Mouse (Mus musculus) cerebellum, adult 2 months (tissue): ENCODE data around the gene Olfr981. TPM values are rescaled to one million over a fixed set of nuclear protein-coding genes. Genes with fewer than 3 reads are reported as not detected.
"Not testable (repeated sequence)": the region's sequence is repeated elsewhere in the genome, so short reads cannot be mapped to it uniquely, and the experiment has no call there.

Experiments
- DNase-seq, 2 experiments: peaks; one replicate each; pipeline ENCODE4 v3.0.0; 2021
- H3K27ac ChIP-seq: fragments of 200-500 bp; 2 replicates; pipeline ENCODE4 v1.5.1; 2012; ENCODE audit warnings: low read length, control low read depth, inconsistent platforms; ENCODE audit not compliant: insufficient read depth
- H3K27me3 ChIP-seq: fragments of 200-500 bp; 2 replicates; pipeline ENCODE4 v1.6.1; 2012; ENCODE audit warnings: inconsistent platforms, mild to moderate bottlenecking, low read length, moderate library complexity; ENCODE audit not compliant: control insufficient read depth, insufficient read depth
- H3K4me1 ChIP-seq: fragments of 200-500 bp; 2 replicates; pipeline ENCODE4 v1.6.1; 2011; ENCODE audit warnings: low read length; ENCODE audit not compliant: control insufficient read depth, insufficient read depth
- H3K4me3 ChIP-seq: fragments of 200-500 bp; replicated peaks from 2 replicates; pipeline ENCODE3; 2011; ENCODE audit warnings: mild to moderate bottlenecking, low read depth, low read length, control low read depth; ENCODE audit not compliant: insufficient read depth
- CTCF ChIP-seq: fragments of 200-500 bp; IDR thresholded peaks from 2 replicates; pipeline ENCODE4 v1.5.1; 2011; ENCODE audit warnings: low read depth, mild to moderate bottlenecking, control low read depth, low read length, moderate library complexity, borderline replicate concordance; ENCODE audit not compliant: insufficient read depth
- POLR2A ChIP-seq: fragments of 200-500 bp; IDR thresholded peaks from 2 replicates; pipeline ENCODE4 v1.6.1; 2011; ENCODE audit warnings: low read length, control low read depth, borderline replicate concordance; ENCODE audit not compliant: insufficient read depth
- WGBS: fragments of 180-500 bp; shearing (Covaris S2); methylation state at CpG from one replicate; pipeline ENCODE4 v1.1.7; 2018; 5-methylcytosine and 5-hydroxymethylcytosine counted together
- polyA plus RNA-seq: library from polyadenylated mRNA; depleted of rRNA; stranded (reverse); fragments of >200 nt; gene quantifications from 2 replicates; pipeline ENCODE4 v1.2.3, GENCODE M21; 2012; rRNA removed

The Olfr981 gene
- not detected in 2 replicates for polyA plus RNA-seq

- Histone ChIP-seq H3K27me3 (no peaks in the 10 kb centered on the region), H3K4me3 (no peak within 1 kb of the TSS)
- TF ChIP-seq POLR2A, result no peak
- no peak for TF ChIP-seq CTCF
Measured at GRCm38 (mm10) chr9:40021164-40021563, at the start of gene Olfr981. TSS of gene Olfr981 (plus strand) at chr9:40021464.

GRCm38 (mm10) chr9:39976581-39977145 is 44.6 kb upstream of the Olfr981 start:
- H3K27me3 ChIP-seq, DNase-seq, H3K4me3 ChIP-seq, H3K27ac ChIP-seq, H3K4me1 ChIP-seq: not testable (repeated sequence)
- 85% methylated on average over 1 of the region's 1 CpGs for WGBS

More at GRCm38 (mm10) chr9:40021164-40021563, at the start of gene Olfr981:
- Histone ChIP-seq H3K27ac (no peak within 1 kb of the TSS), H3K4me1 (no peaks in the 10 kb centered on the region)
- WGBS, result 75% methylated on average over 2 of the region's 2 CpGs
- DNase-seq, result no peak

DNA sequence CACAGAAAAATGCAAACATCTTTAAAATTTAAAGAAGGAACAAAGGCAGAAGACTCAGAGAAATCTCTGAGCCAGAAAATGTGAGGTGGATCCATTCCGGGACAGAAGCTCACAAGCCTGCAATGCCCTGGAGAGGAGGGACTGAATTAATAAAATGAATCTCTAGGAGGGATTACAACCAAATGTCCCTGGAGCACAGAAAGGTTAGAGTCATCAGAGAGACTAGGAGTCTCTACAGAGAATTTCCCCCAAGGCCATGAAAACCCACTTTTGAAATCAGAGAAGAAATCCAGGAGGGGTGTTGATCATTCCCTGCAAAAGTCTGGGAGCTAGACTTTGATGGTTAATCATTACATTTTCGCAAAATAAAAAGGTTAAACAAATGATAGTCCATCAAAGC is 29.5 kb upstream of the Olfr981 start, which contains the start of gene Olfr978:
Olfr978 (plus strand) TSS at position 301 of the 400 bp plus-strand sequence.
- TF ChIP-seq POLR2A (no peak), CTCF (no peak)
- 80% methylated on average over 2 of the region's 2 CpGs for WGBS
- Histone ChIP-seq H3K27ac (no peak within 1 kb of the TSS), H3K4me1 (no peaks in the 10 kb centered on the region), H3K27me3 (no peaks in the 10 kb centered on the region), H3K4me3 (no peak within 1 kb of the TSS)
- DNase-seq, result no peak

DNA sequence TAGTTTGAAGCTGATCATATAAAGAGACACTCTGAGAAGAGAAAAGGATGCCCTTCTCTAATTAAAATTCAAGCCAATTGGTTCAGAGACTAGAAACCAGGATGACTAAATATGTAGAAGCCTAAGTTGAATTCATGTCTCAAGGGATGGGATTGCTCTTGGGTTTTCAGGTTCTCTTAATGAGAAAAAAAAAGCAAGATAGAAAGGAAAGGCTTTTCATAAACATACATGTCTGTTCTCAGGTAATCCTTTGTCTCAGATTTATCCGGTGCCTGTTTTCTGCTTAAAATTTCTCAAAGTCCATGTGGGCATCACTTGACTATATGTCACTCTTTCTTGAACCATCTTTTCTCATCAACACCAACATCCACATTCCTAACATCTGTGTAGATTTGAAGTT is 17.9 kb upstream of the Olfr981 start, which contains the start of gene Olfr979:
Olfr979 (minus strand) TSS at position 101 of the 400 bp plus-strand sequence.
- no peak for DNase-seq
- WGBS, result 100% methylated on average over 1 of the region's 1 CpGs

GRCm38 (mm10) chr9:40009482-40009881 is 11.8 kb upstream of the Olfr981 start, which contains the start of gene Olfr980:
TSS of gene Olfr980 (minus strand) at chr9:40009582.
- H3K4me3 ChIP-seq, result no peak within 1 kb of the TSS
- no peaks in the 10 kb centered on the region for H3K27me3 ChIP-seq
- no peak for DNase-seq
- H3K27ac ChIP-seq, result no peak within 1 kb of the TSS
- TF ChIP-seq CTCF (no peak), POLR2A (no peak)
- 82% methylated on average over 1 of the region's 1 CpGs for WGBS
- H3K4me1 ChIP-seq, result no peaks in the 10 kb centered on the region

More for the DNA sequence above, 17.9 kb upstream of the Olfr981 start, which contains the start of gene Olfr979:
- no peak within 1 kb of the TSS for H3K27ac ChIP-seq
- H3K27me3 ChIP-seq, result no peaks in the 10 kb centered on the region
- H3K4me1 ChIP-seq, result no peaks in the 10 kb centered on the region
- TF ChIP-seq POLR2A (no peak), CTCF (no peak)
- no peak within 1 kb of the TSS for H3K4me3 ChIP-seq

- H3K27me3 ChIP-seq, result no peaks in the 10 kb centered on the region
- WGBS, result 93% methylated on average over 19 of the region's 19 CpGs
- H3K4me1 ChIP-seq, result no peaks in the 10 kb centered on the region
- DNase-seq, result no peak
- H3K4me3 ChIP-seq, result no peak overlapping the region
- TF ChIP-seq POLR2A (no peak), CTCF (no peak)
- H3K27ac ChIP-seq, result no peak overlapping the region
Measured at GRCm38 (mm10) chr9:40050138-40050537, 28.9 kb downstream of the Olfr981 start.

DNA sequence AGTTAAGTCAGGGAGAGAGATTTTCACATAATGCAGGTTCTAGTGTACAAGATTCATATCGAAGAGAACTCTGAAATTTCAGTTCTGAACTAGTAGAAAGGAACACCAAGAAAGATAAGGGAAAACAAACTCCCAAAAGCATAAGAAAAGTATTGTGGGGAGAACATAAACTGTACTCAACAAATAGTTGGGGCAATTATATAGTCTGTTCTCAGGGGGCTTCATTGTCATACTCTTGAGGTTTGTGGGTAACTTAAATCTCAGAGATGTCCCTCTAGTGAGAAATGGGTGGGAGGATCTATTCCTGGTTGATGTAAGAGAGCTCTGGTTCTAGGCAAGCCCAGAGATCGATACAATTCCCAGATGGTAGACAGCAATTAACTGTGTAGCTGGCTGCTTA is 52.3 kb downstream of the Olfr981 start, which contains the start of gene Olfr982:
Olfr982 (plus strand) TSS at position 301 of the 400 bp plus-strand sequence.
- TF ChIP-seq POLR2A, result no peak
- TF ChIP-seq CTCF, result no peak

More for the DNA sequence above, 52.3 kb downstream of the Olfr981 start, which contains the start of gene Olfr982:
- WGBS, result 89% methylated on average over 2 of the region's 2 CpGs
- Histone ChIP-seq H3K27ac (no peak within 1 kb of the TSS), H3K27me3 (no peaks in the 10 kb centered on the region), H3K4me3 (no peak within 1 kb of the TSS), H3K4me1 (no peaks in the 10 kb centered on the region)
- DNase-seq, result no peak

Other genes starting within 250 kb of the Olfr981 start
- gene Olfr968, start 238.2 kb upstream of the Olfr981 start, polyA plus RNA-seq, result not detected in 2 replicates
- gene Olfr969, start 230.5 kb upstream of the Olfr981 start, polyA plus RNA-seq, result not detected in 2 replicates
- not detected in 2 replicates for gene Olfr970, start 212.6 kb upstream of the Olfr981 start, polyA plus RNA-seq
- gene Olfr971, start 184.6 kb upstream of the Olfr981 start, polyA plus RNA-seq, result not detected in 2 replicates
- not detected in 2 replicates for gene Olfr972, start 155.0 kb upstream of the Olfr981 start, polyA plus RNA-seq
- gene Olfr229, start 114.1 kb upstream of the Olfr981 start, polyA plus RNA-seq, result not detected in 2 replicates
- not detected in 2 replicates for gene Olfr974, start 84.0 kb upstream of the Olfr981 start, polyA plus RNA-seq
- gene Olfr975, start 69.4 kb upstream of the Olfr981 start, polyA plus RNA-seq, result not detected in 2 replicates
- gene Olfr976, start 60.3 kb upstream of the Olfr981 start, polyA plus RNA-seq, result not detected in 2 replicates
- not detected in 2 replicates for gene Olfr978, start 29.4 kb upstream of the Olfr981 start, polyA plus RNA-seq
- not detected in 2 replicates for gene Olfr979, start 18.0 kb upstream of the Olfr981 start, polyA plus RNA-seq
- gene Olfr980, start 11.9 kb upstream of the Olfr981 start, polyA plus RNA-seq, result not detected in 2 replicates
- gene Olfr982, start 52.4 kb downstream of the Olfr981 start, polyA plus RNA-seq, result not detected in 2 replicates
- gene Olfr983, start 72.1 kb downstream of the Olfr981 start, polyA plus RNA-seq, result not detected in 2 replicates
- not detected in 2 replicates for gene Olfr984, start 92.7 kb downstream of the Olfr981 start, polyA plus RNA-seq
- 0.10 TPM in 1 of 2 replicates, not detected in the other for gene Olfr985, start 108.7 kb downstream of the Olfr981 start, polyA plus RNA-seq
- gene Tmem225, start 126.7 kb downstream of the Olfr981 start, polyA plus RNA-seq, result not detected in 2 replicates
- gene Olfr986, start 159.5 kb downstream of the Olfr981 start, polyA plus RNA-seq, result not detected in 2 replicates
- 2.8 TPM in 2 replicates for gene Zfp202, start 170.9 kb downstream of the Olfr981 start, polyA plus RNA-seq
- gene Scn3b, start 247.8 kb downstream of the Olfr981 start, polyA plus RNA-seq, result 9.2 and 10.1 TPM in 2 replicates